Mouse (Mus musculus) bone marrow, adult 2 months (tissue): ENCODE data around the gene Atg2a. TPM values are rescaled to one million over a fixed set of nuclear protein-coding genes. Genes with fewer than 3 reads are reported as not detected.

Experiments
- H3K27ac ChIP-seq: fragments of 200-500 bp; 2 replicates; pipeline ENCODE4 v1.5.1; 2012; ENCODE audit warnings: low read depth, mild to moderate bottlenecking, control low read depth, inconsistent platforms, low read length; ENCODE audit not compliant: control insufficient read depth, poor library complexity, insufficient read depth
- H3K4me1 ChIP-seq: fragments of 200-500 bp; 2 replicates; pipeline ENCODE4 v1.6.1; 2011; ENCODE audit warnings: low read length; ENCODE audit not compliant: control insufficient read depth, insufficient read depth
- H3K4me3 ChIP-seq: fragments of 200-500 bp; replicated peaks from 2 replicates; pipeline ENCODE3; 2011; ENCODE audit warnings: mild to moderate bottlenecking, low read depth, low read length, control low read depth; ENCODE audit not compliant: control insufficient read depth
- CTCF ChIP-seq: fragments of 200-500 bp; IDR thresholded peaks from 2 replicates; pipeline ENCODE4 v1.5.1; 2011; ENCODE audit warnings: low read length, control low read depth; ENCODE audit not compliant: control insufficient read depth, insufficient read depth
- POLR2A ChIP-seq: fragments of 200-500 bp; IDR thresholded peaks from 2 replicates; pipeline ENCODE4 v1.6.1; 2011; ENCODE audit warnings: low read depth, mild to moderate bottlenecking, control low read depth, low read length, borderline replicate concordance; ENCODE audit not compliant: control insufficient read depth
- WGBS: fragments of 180-500 bp; shearing (Covaris S2); methylation state at CpG from one replicate; pipeline ENCODE4 v1.1.7; 2018; 5-methylcytosine and 5-hydroxymethylcytosine counted together
- polyA plus RNA-seq: library from polyadenylated mRNA; stranded (reverse); fragments of >200 nt; gene quantifications from 2 replicates; pipeline ENCODE4 v1.2.4, GENCODE M21; 2011; ENCODE audit warnings: low replicate concordance; ENCODE audit not compliant: missing spikeins, insufficient read depth, insufficient read length

Gene Atg2a
- polyA plus RNA-seq, 1 experiment: 36.4 TPM

- Histone ChIP-seq H3K4me3 (no peak overlapping the region), H3K27ac (no peak overlapping the region), H3K4me1 (no peaks in the 10 kb centered on the region; the same call in 1 of the 2 replicates)
- 51% methylated on average over 7 of the region's 7 CpGs for WGBS
- TF ChIP-seq POLR2A (no peak), CTCF (peak; percentile 98)
Measured at GRCm38 (mm10) chr19:6262222-6262621, 20.8 kb downstream of the Atg2a start.

- Histone ChIP-seq H3K4me1 (no peaks in the 10 kb centered on the region; the same call in 1 of the 2 replicates), H3K27ac (no peak overlapping the region), H3K4me3 (no peak overlapping the region)
- TF ChIP-seq POLR2A (no peak), CTCF (no peak)
- WGBS: 49% methylated on average over 8 of the region's 8 CpGs
Measured at GRCm38 (mm10) chr19:6262839-6263433, 21.5 kb downstream of the Atg2a start.

DNA sequence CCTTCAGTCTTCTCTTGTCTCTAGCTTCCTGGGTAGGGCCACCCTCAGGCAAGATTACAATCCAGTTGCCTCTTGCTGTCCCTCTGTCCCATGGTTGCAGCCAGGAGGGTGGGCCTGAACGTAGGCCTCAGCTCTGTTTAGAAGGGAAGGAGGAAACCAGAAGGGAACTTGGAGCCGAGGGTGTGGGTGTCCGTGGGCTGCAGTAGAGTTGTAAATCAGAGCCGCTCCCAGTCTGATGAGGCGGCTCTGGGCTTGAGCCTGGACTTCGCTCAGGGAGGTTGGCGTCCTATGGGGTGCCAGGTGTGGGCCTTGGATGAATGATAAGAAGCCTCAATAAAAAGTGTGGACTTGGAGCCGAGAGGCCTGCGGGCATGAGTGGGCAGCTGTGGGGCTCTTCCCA is 22.7 kb downstream of the Atg2a start:
- TF ChIP-seq CTCF: no peak
- peak; percentile 21; the same call in 1 of the 2 replicates for TF ChIP-seq POLR2A
- WGBS: 44% methylated on average over 9 of the region's 9 CpGs
- Histone ChIP-seq H3K4me3 (no peak overlapping the region), H3K27ac (no peak overlapping the region), H3K4me1 (no peaks in the 10 kb centered on the region; the same call in 1 of the 2 replicates)

DNA sequence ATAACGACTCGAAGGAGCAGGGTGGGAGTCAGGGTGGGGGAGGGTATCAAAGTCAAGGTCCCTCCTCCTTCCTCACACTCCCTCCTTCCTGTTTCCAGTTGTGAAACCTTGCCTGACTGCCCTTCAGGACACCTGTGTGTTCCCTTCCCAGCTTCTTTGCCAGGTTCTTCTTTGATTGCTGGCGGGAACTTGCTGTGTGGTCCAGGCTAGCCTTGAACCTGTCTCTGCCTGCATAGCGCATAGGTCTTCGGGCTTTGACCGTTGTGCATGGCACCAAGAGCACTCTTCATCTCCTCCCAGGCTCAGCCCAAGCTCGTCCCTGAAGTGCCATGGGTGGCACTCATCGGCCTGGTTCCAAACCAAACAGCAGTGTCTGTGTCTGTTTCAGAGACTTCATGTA is 23.5 kb downstream of the Atg2a start:
- Histone ChIP-seq H3K4me3 (no peak overlapping the region), H3K4me1 (no peaks in the 10 kb centered on the region; the same call in 1 of the 2 replicates), H3K27ac (no peak overlapping the region)
- TF ChIP-seq POLR2A (no peak), CTCF (no peak)
- WGBS: 73% methylated on average over 8 of the region's 8 CpGs

DNA sequence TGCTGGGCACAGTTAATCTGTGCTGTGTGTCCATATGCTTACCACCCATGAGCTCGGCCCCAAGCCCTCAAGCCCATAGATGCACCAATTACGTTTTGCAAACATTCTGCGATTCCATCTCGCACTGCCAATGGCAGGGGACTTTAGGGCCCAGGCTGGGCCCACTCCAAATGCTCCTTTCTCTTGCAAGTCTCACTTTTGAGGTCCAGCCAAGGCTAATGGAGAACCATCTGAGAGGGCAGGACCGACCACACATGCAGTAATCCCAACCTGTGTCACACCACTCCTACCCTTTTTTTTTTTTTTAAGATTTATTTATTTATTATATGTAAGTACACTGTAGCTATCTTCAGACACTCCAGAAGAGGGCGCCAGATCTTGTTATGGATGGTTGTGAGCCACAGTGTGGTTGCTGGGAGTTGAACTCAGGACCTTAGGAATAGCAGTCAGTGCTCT is 24.3 kb downstream of the Atg2a start:
- H3K4me1 ChIP-seq: no peaks in the 10 kb centered on the region; the same call in 1 of the 2 replicates
- 72% methylated on average over 6 of the region's 6 CpGs for WGBS
- H3K4me3 ChIP-seq: no peak overlapping the region

DNA sequence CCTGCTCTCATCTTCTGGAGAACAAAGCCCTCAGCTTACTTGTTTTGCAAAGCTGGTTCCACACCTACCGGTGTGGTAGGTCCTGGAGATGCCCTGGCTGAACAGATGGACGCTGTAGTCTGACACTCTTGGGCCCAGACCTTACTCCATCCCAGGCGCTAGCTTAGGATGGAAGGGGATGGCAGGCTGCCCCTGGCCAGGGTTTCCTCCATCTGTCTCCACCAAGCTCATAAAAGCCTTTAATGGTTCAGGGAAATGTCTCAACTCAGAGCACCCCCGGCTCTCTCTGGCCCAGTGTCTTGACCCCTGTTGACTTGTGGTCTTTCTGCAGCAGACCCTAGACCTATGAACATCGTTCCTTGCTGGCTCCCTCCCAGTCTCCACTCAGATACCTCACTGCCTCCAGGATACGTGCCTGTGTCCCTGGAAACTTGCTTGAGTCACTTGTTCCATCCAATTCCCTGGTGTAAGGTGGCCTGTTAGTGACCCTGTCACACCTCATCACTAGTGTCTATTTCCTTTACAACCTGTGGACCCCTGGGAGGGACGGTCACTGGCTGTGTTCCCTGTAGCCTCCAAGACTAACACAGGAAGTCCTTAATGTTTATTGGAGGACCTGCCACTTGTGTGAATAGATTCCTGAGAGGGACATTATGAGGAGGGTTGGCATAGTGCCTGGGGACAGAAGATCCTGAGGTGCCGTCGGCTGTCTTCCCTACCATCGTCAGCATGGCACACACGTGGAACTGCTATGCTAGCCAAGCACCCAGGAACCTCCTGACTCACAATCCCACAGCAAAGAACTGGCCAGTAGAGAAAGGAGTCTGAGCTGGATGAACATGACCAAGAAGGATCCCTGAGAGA is 26.1 kb downstream of the Atg2a start:
- no peak overlapping the region for H3K27ac ChIP-seq
- H3K4me1 ChIP-seq: peaks cover 2% of the 10 kb centered on the region; the same call in 1 of the 2 replicates
- no peak overlapping the region for H3K4me3 ChIP-seq
- TF ChIP-seq CTCF: 0 out of 2 replicates have a peak, but pooled peaks have one; percentile 10
- no peak for TF ChIP-seq POLR2A
- WGBS: 60% methylated on average over 11 of the region's 11 CpGs

More for the DNA sequence above, 24.3 kb downstream of the Atg2a start:
- TF ChIP-seq POLR2A (no peak), CTCF (no peak)
- no peak overlapping the region for H3K27ac ChIP-seq

DNA sequence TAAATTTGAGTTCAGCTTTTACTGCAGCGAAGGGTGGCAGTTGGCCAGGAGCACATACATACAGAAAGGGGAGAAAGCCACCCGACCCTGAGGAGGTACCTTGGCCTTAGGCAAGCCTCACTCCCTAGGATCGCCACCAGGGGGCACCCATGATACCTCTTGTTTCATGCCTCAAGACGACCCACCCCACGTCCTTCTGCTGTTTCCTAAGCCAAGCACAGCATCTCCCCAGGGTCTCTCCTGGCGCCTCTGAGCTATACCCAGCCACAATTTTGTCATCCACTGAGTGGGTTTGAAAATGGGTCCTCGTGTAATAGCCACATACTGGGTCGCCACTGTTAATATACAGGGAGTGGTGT is 26.7 kb downstream of the Atg2a start:
- whole genome bisulfite sequencing: 8% methylated on average over 8 of the region's 8 CpGs
- H3K27ac ChIP-seq: peak overlapping the region; percentile 77; the same call in 1 of the 2 replicates
- TF ChIP-seq CTCF (peak; percentile 93), POLR2A (no peak)
- no peak overlapping the region for H3K4me3 ChIP-seq
- peaks cover 2% of the 10 kb centered on the region; the same call in 1 of the 2 replicates for H3K4me1 ChIP-seq

DNA sequence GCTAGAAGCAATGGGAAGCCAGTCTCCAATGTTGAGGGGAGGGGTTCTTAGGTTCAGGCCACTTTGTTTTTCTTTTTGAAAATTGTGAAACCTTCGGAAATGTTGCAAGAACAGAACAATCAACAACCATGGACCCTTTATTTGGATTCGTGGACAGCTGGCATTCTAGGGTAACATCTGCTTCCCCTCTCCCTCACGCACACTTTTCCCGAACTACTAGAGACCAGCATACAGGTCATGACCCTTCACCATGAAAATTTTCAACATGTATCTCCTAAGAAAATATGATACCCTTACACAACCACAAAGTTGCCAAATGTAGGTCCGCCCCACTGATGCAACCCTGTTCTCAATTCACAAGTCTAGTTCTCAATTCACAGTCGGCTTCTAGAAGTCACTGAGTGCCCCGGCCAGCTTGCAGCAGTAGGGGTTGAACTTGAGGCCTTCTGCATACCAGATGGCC is 27.2 kb downstream of the Atg2a start:
- WGBS: 45% methylated on average over 7 of the region's 7 CpGs
- Histone ChIP-seq H3K4me1 (peaks cover 4% of the 10 kb centered on the region; the same call in 1 of the 2 replicates), H3K4me3 (no peak overlapping the region), H3K27ac (peak overlapping the region; percentile 77; the same call in 1 of the 2 replicates)
- TF ChIP-seq POLR2A: no peak
- no peak for TF ChIP-seq CTCF
